Mouse (Mus musculus): ENCODE data around the gene Gosr2. TPM values are rescaled to one million over a fixed set of nuclear protein-coding genes. Genes with fewer than 3 reads are reported as not detected.

Gosr2 gene
- total and polyA plus RNA-seq, 3 experiments, result 93.7 to 108 (median 107) TPM

- H3K27me3 ChIP-seq (replicated peaks), result peaks cover 88% of the 10 kb centered on the region
Measured at GRCm38 (mm10) chr11:103729282-103729985, 31.7 kb upstream of the Gosr2 start.

GRCm38 (mm10) chr11:103724331-103724771 is 26.7 kb upstream of the Gosr2 start:
- dilution Hi-C loops (cut with MboI; ENCODE audit: extremely low pct_ligation_motif_present, extremely low pct_unique_long_range_greater_than_20kb, low sequenced_read_pairs), result no loop called here

More at GRCm38 (mm10) chr11:103729282-103729985, 31.7 kb upstream of the Gosr2 start:
- H3K4me3 ChIP-seq (replicated peaks in 1 of 3; ENCODE audit: low read depth in 2 of 3, low read length in 2 of 3, poor library complexity in 1 of 3), result no peak overlapping the region
- peaks cover 3% of the 10 kb centered on the region for H3K9me3 ChIP-seq (replicated peaks; ENCODE audit: low read length)
- H3K36me3 ChIP-seq (replicated peaks in 1 of 2; ENCODE audit: control insufficient read depth in 1 of 2, insufficient read depth in 1 of 2, low read length in 1 of 2), result no peaks in the 10 kb centered on the region
- in situ Hi-C loops (cut with MboI; ENCODE audit: low pct_ligation_motif_present, low pct_unique_long_range_greater_than_20kb, low sequenced_read_pairs), result no loop called here
- no peaks in the 10 kb centered on the region; a peak in 1 of 4 replicates for H3K4me1 ChIP-seq (ENCODE audit: control insufficient read depth in 1 of 2, insufficient read depth in 2 of 2)
- no peak overlapping the region for H3K4me2 ChIP-seq (ENCODE audit: insufficient read depth, low read depth, poor library complexity, severe bottlenecking)
- H3K9ac ChIP-seq (ENCODE audit: insufficient read depth, low read depth), result no peak overlapping the region
- dilution Hi-C loops (cut with MboI; ENCODE audit: extremely low pct_ligation_motif_present, extremely low pct_unique_long_range_greater_than_20kb, low sequenced_read_pairs), result no loop called here
- DNase-seq (ENCODE audit: extremely low read depth), result no peak
- H3K79me2 ChIP-seq (replicated peaks; ENCODE audit: control insufficient read depth, extremely low read depth, insufficient read depth, poor library complexity, severe bottlenecking), result no peaks in the 10 kb centered on the region
- H3K27ac ChIP-seq (ENCODE audit: insufficient read depth, low read depth), result no peak overlapping the region
- no peak for TF ChIP-seq NELFE (IDR thresholded peaks at IDR 0.05; ENCODE audit: low read depth, low read length)
- TF ChIP-seq BHLHE40 (IDR thresholded peaks at IDR 0.05; ENCODE audit: low read depth, low read length), result no peak
- TF ChIP-seq PAX5 (IDR thresholded peaks at IDR 0.05; ENCODE audit: low read length), result no peak
- no peak for TF ChIP-seq JUN (IDR thresholded peaks at IDR 0.05; ENCODE audit: insufficient read depth, low read depth, low read length)
- TF ChIP-seq JUND (conservative IDR thresholded peaks at IDR 0.05; ENCODE audit: low read depth, low read length), result no peak
- no peak for TF ChIP-seq CHD2 (IDR thresholded peaks at IDR 0.05; ENCODE audit: low read length)
- TF ChIP-seq TBP (conservative IDR thresholded peaks at IDR 0.05; ENCODE audit: low read depth, low read length), result no peak

More at GRCm38 (mm10) chr11:103724331-103724771, 26.7 kb upstream of the Gosr2 start:
- Histone ChIP-seq H3K79me2 (replicated peaks; ENCODE audit: control insufficient read depth, extremely low read depth, insufficient read depth, poor library complexity, severe bottlenecking) (no peaks in the 10 kb centered on the region), H3K9me3 (replicated peaks; ENCODE audit: low read length) (peaks cover 3% of the 10 kb centered on the region), H3K27me3 (replicated peaks) (peaks cover 81% of the 10 kb centered on the region), H3K4me1 (ENCODE audit: control insufficient read depth in 1 of 2, insufficient read depth in 2 of 2) (peaks cover 0 to 2% of the 10 kb centered on the region in 2 experiments; a peak in 1 of 4 replicates), H3K36me3 (replicated peaks in 1 of 2; ENCODE audit: control insufficient read depth in 1 of 2, insufficient read depth in 1 of 2, low read length in 1 of 2) (no peaks in the 10 kb centered on the region), H3K27ac (ENCODE audit: insufficient read depth, low read depth) (no peak overlapping the region), H3K9ac (ENCODE audit: insufficient read depth, low read depth) (no peak overlapping the region), H3K4me2 (ENCODE audit: insufficient read depth, low read depth, poor library complexity, severe bottlenecking) (no peak overlapping the region), H3K4me3 (replicated peaks in 1 of 3; ENCODE audit: low read depth in 2 of 3, low read length in 2 of 3, poor library complexity in 1 of 3) (no peak overlapping the region)
- in situ Hi-C loops (cut with MboI; ENCODE audit: low pct_ligation_motif_present, low pct_unique_long_range_greater_than_20kb, low sequenced_read_pairs), result no loop called here
- DNase-seq (ENCODE audit: extremely low read depth), result no peak
- TF ChIP-seq USF1 (IDR thresholded peaks at IDR 0.05; ENCODE audit: low read depth, low read length) (no peak), SMC3 (IDR thresholded peaks at IDR 0.05; ENCODE audit: low read depth, low read length) (no peak), TCF12 (IDR thresholded peaks at IDR 0.05; ENCODE audit: low read depth, low read length) (no peak), POLR2AphosphoS2 (IDR thresholded peaks at IDR 0.05; ENCODE audit: low read depth, low read length) (no peak), POLR2A (IDR thresholded peaks at IDR 0.05; ENCODE audit: low read depth, low read length) (no peak), ZMIZ1 (IDR thresholded peaks at IDR 0.05; ENCODE audit: low read depth, low read length) (no peak), SIN3A (IDR thresholded peaks at IDR 0.05; ENCODE audit: low read length) (no peak), EP300 (IDR thresholded peaks at IDR 0.05; ENCODE audit: low read length) (no peak), BHLHE40 (IDR thresholded peaks at IDR 0.05; ENCODE audit: low read depth, low read length) (no peak), KAT2A (IDR thresholded peaks at IDR 0.05; ENCODE audit: insufficient replicate concordance, low read length) (no peak), MAX (IDR thresholded peaks at IDR 0.05; ENCODE audit: low read length) (no peak), RAD21 (IDR thresholded peaks at IDR 0.05; ENCODE audit: low read depth, low read length) (no peak), MEF2A (IDR thresholded peaks at IDR 0.05; ENCODE audit: borderline replicate concordance, low read depth, low read length) (no peak), ZC3H11A (IDR thresholded peaks at IDR 0.05; ENCODE audit: low read depth, low read length) (no peak), GABPA (IDR thresholded peaks at IDR 0.05; ENCODE audit: insufficient replicate concordance, low read depth, low read length) (no peak)

Measured in CH12.LX (cell line).